Mouse (Mus musculus) liver, adult 2 months (tissue): ENCODE results near the gene Brsk2. TPM values are rescaled to one million over a fixed set of nuclear protein-coding genes. Genes with fewer than 3 reads are reported as not detected.

ENCODE experiments used
- DNase-seq: peaks from one replicate; pipeline ENCODE4 v3.0.0-alpha.2; 2011; ENCODE audit warnings: low read depth, low spot score; ENCODE audit errors: extremely low read depth
- H3K27ac ChIP-seq: fragments of 200-500 bp; replicated peaks from 2 replicates; pipeline ENCODE4 v1.5.1; 2012; ENCODE audit warnings: low read depth, mild to moderate bottlenecking, control low read depth, inconsistent platforms, low read length; ENCODE audit not compliant: insufficient read depth
- H3K27me3 ChIP-seq: fragments of 200-500 bp; 2 replicates; pipeline ENCODE4 v1.6.1; 2012; ENCODE audit warnings: mild to moderate bottlenecking, moderate library complexity, low read length, inconsistent platforms; ENCODE audit not compliant: control insufficient read depth, insufficient read depth
- H3K36me3 ChIP-seq: fragments of 200-500 bp; 2 replicates; pipeline ENCODE4 v1.6.1; 2012; ENCODE audit warnings: low read length, inconsistent platforms; ENCODE audit not compliant: control insufficient read depth, insufficient read depth
- H3K4me1 ChIP-seq: fragments of 200-500 bp; 2 replicates; pipeline ENCODE4 v1.6.1; 2011; ENCODE audit warnings: low read length; ENCODE audit not compliant: control insufficient read depth, insufficient read depth
- H3K4me3 ChIP-seq: fragments of 200-500 bp; 2 replicates; pipeline ENCODE4 v1.5.1; 2011; ENCODE audit warnings: low read depth, mild to moderate bottlenecking, control low read depth, low read length, moderate library complexity; ENCODE audit not compliant: insufficient read depth
- H3K79me2 ChIP-seq: fragments of 200-500 bp; 2 replicates; pipeline ENCODE4 v1.6.1; 2012; ENCODE audit warnings: inconsistent platforms, mild to moderate bottlenecking, low read length, moderate library complexity; ENCODE audit not compliant: control insufficient read depth, insufficient read depth
- H3K9ac ChIP-seq: fragments of 200-500 bp; 2 replicates; pipeline ENCODE4 v1.6.1; 2012; ENCODE audit warnings: low read depth, mild to moderate bottlenecking, control low read depth, inconsistent platforms, low read length
- CTCF ChIP-seq: fragments of 200-500 bp; IDR thresholded peaks from 2 replicates; pipeline ENCODE4 v1.5.1; 2011; ENCODE audit warnings: low read depth, low read length, control low read depth
- POLR2A ChIP-seq: fragments of 200-500 bp; IDR thresholded peaks from 2 replicates; pipeline ENCODE4 v1.6.1; 2011; ENCODE audit warnings: low read length, control low read depth; ENCODE audit not compliant: insufficient read depth; ENCODE audit errors: extremely low read depth
- WGBS: fragments of 180-500 bp; shearing (Covaris S2); methylation state at CpG from one replicate; pipeline ENCODE4 v1.1.7; 2018; 5-methylcytosine and 5-hydroxymethylcytosine counted together
- polyA plus RNA-seq: library from polyadenylated mRNA; depleted of rRNA; stranded (reverse); fragments of >200 nt; gene quantifications from 2 replicates; pipeline ENCODE4 v1.2.3, GENCODE M21; 2012
- total RNA-seq: library from RNA; depleted of rRNA; stranded (reverse); fragments of >200 nt; gene quantifications from 2 replicates; pipeline ENCODE4 v1.2.3, GENCODE M21; 2014

The Brsk2 gene
- total and polyA plus RNA-seq, 2 experiments: 0.09 TPM; not detected in 1

DNA sequence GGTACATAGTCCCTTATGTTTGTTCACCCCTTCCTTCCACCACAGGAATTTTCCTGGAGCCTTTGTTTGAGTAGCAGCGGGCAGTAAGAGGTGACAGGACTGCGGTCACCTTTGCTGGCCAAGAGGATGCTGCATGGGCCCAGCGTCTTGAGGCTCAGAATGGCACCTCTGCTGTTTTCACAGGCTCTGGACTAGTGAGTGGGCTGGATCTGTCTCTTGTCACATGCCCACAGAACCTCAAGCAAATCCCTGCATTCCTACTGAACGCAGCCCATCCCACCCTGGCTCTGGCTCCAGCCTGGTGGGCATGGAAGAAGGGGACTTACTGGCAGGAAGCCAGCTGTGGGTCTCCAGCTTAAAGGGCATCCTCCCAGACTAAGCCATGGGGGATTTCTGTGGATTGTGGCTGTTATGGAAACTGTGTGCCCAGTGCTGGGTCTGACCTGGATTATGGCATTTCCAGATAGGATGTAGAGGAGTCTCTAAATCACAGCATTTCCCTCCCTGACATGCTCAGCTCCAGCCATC lies 8.0 kb downstream of the Brsk2 start:
- H3K9ac ChIP-seq: no peak overlapping the region
- TF ChIP-seq POLR2A: no peak
- no peak for TF ChIP-seq CTCF
- H3K27me3 ChIP-seq: no peaks in the 10 kb centered on the region; the same call in 1 of the 2 replicates
- no peak overlapping the region for H3K27ac ChIP-seq
- 70% methylated on average over 4 of the region's 4 CpGs for WGBS
- H3K79me2 ChIP-seq: no peaks in the 10 kb centered on the region
- H3K36me3 ChIP-seq: no peaks in the 10 kb centered on the region
- DNase-seq: no peak
- H3K4me1 ChIP-seq: no peaks in the 10 kb centered on the region
- H3K4me3 ChIP-seq: no peak overlapping the region

DNA sequence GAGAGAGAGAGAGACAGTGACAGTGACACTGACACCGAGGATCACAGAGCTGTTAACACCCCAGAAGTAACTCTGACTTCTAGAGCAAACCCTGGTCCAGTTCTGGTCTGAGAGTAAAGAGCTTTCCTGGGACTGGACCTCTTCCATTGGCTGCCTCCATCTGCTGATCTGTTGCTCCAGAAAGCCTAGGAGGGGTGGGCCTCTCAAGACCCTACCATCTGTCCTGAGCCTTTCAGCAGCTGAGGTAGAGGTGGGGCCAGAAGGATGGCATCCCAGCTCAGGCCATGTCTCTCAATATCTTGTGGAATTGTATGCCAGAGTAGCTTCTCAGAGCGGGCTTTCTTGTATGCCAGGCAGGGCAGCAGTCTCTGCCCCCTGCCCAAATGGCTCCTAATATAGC lies 8.7 kb downstream of the Brsk2 start:
- Histone ChIP-seq H3K4me3 (no peak overlapping the region), H3K27ac (no peak overlapping the region), H3K4me1 (no peaks in the 10 kb centered on the region), H3K36me3 (no peaks in the 10 kb centered on the region), H3K79me2 (no peaks in the 10 kb centered on the region), H3K9ac (no peak overlapping the region), H3K27me3 (no peaks in the 10 kb centered on the region; the same call in 1 of the 2 replicates)
- no peak for TF ChIP-seq POLR2A
- no peak for TF ChIP-seq CTCF
- DNase-seq: no peak
- 81% methylated on average over 2 of the region's 2 CpGs for WGBS

DNA sequence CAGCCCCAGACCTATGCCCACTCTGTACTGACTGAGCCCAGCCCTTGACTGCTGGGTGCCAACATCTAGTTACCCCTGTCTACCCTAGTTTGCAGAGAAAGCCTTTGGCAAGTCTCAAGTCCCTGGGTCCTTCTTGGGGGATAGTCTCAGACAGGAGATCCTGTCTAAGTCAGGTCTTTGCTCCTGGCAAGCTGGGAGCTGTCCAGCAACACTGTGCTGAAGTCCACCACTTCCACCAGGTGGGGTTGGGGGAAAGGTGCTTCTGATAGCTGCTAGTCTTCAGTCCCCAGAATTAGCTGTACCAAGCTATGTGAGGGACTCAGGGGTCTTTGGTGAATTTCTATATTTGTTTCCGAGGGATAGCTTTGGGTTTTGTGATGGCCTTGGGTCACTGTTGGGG lies 9.6 kb downstream of the Brsk2 start:
- Histone ChIP-seq H3K36me3 (no peaks in the 10 kb centered on the region), H3K9ac (no peak overlapping the region), H3K27me3 (no peaks in the 10 kb centered on the region; the same call in 1 of the 2 replicates), H3K4me3 (no peak overlapping the region), H3K4me1 (no peaks in the 10 kb centered on the region), H3K27ac (no peak overlapping the region), H3K79me2 (no peaks in the 10 kb centered on the region)
- no peak for DNase-seq
- 76% methylated on average over 1 of the region's 1 CpGs for WGBS
- no peak for TF ChIP-seq POLR2A
- no peak for TF ChIP-seq CTCF

DNA sequence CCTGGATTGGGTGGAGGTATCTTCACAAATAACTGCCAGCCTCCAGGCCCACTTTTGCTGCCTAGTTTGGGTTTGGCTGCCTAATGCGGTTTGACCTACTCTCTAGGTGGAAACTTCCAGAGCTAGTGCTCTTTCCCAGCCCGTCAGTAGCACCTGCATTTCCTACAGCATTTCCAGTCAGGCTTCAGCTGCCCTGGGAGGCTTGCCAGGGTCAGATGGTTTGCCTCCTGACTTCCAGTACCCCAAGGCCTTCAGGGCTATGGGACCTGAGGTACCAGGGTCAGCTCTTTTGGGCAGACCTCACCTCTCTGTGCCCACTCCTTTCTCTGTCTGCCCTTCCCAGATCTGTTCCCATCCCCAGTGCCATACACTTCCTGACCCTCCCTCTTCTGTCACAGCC lies 11.4 kb downstream of the Brsk2 start:
- H3K9ac ChIP-seq: no peak overlapping the region
- no peaks in the 10 kb centered on the region for H3K36me3 ChIP-seq
- WGBS: 85% methylated on average over 2 of the region's 2 CpGs
- no peak for DNase-seq
- H3K79me2 ChIP-seq: no peaks in the 10 kb centered on the region
- no peak for TF ChIP-seq POLR2A
- TF ChIP-seq CTCF: no peak
- no peak overlapping the region for H3K27ac ChIP-seq
- H3K4me3 ChIP-seq: no peak overlapping the region
- no peaks in the 10 kb centered on the region; the same call in 1 of the 2 replicates for H3K27me3 ChIP-seq
- H3K4me1 ChIP-seq: no peaks in the 10 kb centered on the region

DNA sequence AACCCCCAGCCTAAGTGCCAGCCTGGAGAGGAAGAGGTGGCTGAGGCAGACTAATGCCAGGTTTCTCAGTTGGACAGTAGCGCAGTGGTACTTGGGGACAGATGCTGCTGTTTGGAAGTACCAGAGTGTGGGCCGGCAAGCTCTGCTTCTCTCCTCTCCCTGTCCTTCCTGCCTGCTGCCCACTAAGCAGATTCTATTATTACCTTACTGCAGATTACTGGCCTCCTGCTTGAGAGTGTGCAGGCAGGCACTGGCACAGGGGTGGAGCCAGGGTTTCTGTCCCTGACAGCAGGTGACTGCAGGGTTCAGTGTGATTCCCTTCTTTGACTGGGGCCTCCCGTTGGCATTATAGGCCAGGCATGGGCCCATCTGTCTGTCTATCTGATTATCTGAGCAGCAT lies 11.9 kb downstream of the Brsk2 start:
- no peaks in the 10 kb centered on the region; the same call in 1 of the 2 replicates for H3K27me3 ChIP-seq
- H3K4me3 ChIP-seq: no peak overlapping the region
- DNase-seq: no peak
- no peak overlapping the region for H3K9ac ChIP-seq
- no peak overlapping the region for H3K27ac ChIP-seq
- no peaks in the 10 kb centered on the region for H3K4me1 ChIP-seq
- 86% methylated on average over 3 of the region's 3 CpGs for WGBS
- no peak for TF ChIP-seq CTCF
- no peak for TF ChIP-seq POLR2A
- H3K36me3 ChIP-seq: no peaks in the 10 kb centered on the region
- no peaks in the 10 kb centered on the region for H3K79me2 ChIP-seq

DNA sequence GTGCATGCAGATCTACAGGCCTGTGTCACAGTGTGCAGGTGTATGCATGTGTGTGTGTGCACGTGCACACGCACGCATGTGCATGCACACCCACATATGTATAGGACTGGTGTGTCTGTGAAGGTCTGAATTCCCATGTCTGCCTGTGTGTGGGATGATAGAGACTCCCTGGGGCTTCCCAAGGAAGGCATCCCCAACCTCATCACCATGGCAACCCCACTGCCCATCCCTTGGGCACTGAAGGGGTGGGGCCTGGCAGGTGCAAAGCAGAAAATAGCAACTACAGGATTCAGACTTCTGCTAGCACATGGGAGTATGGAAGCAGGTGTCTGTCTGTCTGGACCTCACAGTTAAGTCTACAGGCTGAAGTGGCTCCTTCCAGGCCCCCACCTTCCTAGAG lies 13.0 kb downstream of the Brsk2 start:
- H3K27ac ChIP-seq: no peak overlapping the region
- H3K36me3 ChIP-seq: no peaks in the 10 kb centered on the region
- no peak for TF ChIP-seq POLR2A
- TF ChIP-seq CTCF: no peak
- no peak for DNase-seq
- WGBS: 88% methylated on average over 3 of the region's 3 CpGs
- H3K9ac ChIP-seq: no peak overlapping the region
- H3K27me3 ChIP-seq: no peaks in the 10 kb centered on the region; the same call in 1 of the 2 replicates
- H3K79me2 ChIP-seq: no peaks in the 10 kb centered on the region
- no peaks in the 10 kb centered on the region for H3K4me1 ChIP-seq
- H3K4me3 ChIP-seq: no peak overlapping the region
